Mouse (Mus musculus): ENCODE data around the gene Syp. TPM values are rescaled to one million over a fixed set of nuclear protein-coding genes. Genes with fewer than 3 reads are reported as not detected.

Syp gene
- 0.55 and 0.75 TPM in 2 replicates for polyA plus RNA-seq (2015; fragmentation: Nextera tagmentation; extraction: Ambion mirVana)

DNA sequence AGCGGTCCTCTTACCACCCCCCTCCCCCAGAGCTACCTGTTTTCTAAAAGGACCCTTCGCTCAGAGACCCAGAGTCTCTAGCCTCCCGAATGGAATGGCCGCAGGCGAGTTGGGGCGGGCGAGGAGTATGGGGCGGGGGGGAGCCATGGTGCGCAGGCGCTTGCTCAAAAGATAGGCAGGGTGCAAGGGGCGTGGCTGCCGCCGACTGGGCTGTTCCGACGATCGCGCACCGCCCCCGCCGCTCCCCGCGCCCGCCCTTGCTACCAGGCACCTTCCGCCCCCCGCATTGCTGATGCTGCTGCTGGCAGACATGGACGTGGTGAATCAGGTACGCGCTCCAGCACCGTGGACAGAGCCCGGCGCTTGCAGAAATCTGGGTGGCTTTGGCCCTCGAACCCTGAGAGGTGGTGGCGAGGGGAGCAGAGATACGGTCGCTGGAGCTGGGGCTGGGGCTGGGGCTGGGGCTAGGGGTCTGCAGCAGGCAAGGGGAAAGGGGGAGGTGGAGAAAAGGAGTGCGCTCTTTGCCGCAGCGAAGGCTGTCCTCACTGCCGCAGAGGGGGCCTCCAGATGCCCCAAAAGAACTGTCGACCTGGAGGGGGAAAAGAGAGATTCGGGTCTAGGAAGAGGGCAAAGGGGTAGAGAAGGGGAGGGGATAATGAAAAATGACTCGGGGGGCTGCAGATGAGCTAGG lies at the start of gene Syp:
Gene Syp (plus strand): TSS at position 71 of the 691 bp plus-strand sequence.
- peak within 1 kb of the TSS; percentile 63 for H3K4me2 ChIP-seq
- peak; percentile 64 for ATAC-seq (ENCODE audit: extremely low read depth, insufficient number of reproducible peaks, low FRiP score, low TSS enrichment)
- WGBS, result 9% methylated on average over 21 of the region's 42 CpGs

GRCm38 (mm10) chrX:7595371-7595770 lies 42.9 kb upstream of the Syp start:
- WGBS, result 88% methylated on average over 9 of the region's 9 CpGs
- no peak overlapping the region for H3K4me2 ChIP-seq
- H3K36me3 ChIP-seq, result peaks cover 51% of the 10 kb centered on the region
- no peaks in the 10 kb centered on the region for H3K27me3 ChIP-seq (replicated peaks)
- no peak overlapping the region for H3K27ac ChIP-seq (replicated peaks)
- no peak for ATAC-seq (ENCODE audit: extremely low read depth, insufficient number of reproducible peaks, low FRiP score, low TSS enrichment)
- no peaks in the 10 kb centered on the region for H3K4me1 ChIP-seq
- no peak overlapping the region for H3K4me3 ChIP-seq
- H3K9me3 ChIP-seq, result no peaks in the 10 kb centered on the region
- H3K9ac ChIP-seq, result no peak overlapping the region

More for the DNA sequence above, at the start of gene Syp:
- Histone ChIP-seq H3K27me3 (replicated peaks) (peaks cover 28% of the 10 kb centered on the region), H3K36me3 (no peaks in the 10 kb centered on the region), H3K9me3 (no peaks in the 10 kb centered on the region), H3K4me3 (peak within 1 kb of the TSS; percentile 37), H3K9ac (0 out of 2 replicates have a peak within 1 kb of the TSS, but pooled peaks have one; percentile 52), H3K4me1 (no peaks in the 10 kb centered on the region), H3K27ac (replicated peaks) (no peak within 1 kb of the TSS)

DNA sequence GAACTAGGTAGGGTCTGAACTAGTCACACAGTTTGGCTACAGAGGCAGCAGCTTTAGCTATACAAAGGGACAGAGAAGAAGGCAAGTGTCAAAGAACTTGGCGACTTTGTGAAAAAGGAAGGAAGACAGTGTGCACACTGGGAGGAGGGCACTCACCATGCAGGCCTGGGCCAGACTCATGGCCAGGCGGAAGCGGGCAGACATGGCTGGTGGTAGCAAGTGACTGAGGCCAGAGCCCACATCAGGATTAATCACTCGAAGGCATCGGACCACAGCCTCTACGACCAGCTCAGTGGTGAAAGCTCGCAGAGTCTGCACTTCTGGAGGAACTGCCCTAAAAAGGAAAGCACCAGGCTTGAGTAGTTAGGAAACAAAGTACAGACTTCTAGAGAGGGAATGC lies 34.3 kb upstream of the Syp start:
- H3K27ac ChIP-seq (replicated peaks), result no peak overlapping the region
- no peaks in the 10 kb centered on the region for H3K4me1 ChIP-seq
- no peaks in the 10 kb centered on the region for H3K9me3 ChIP-seq
- H3K27me3 ChIP-seq (replicated peaks), result peaks cover 11% of the 10 kb centered on the region; the same call in 1 of the 2 replicates
- H3K9ac ChIP-seq, result 0 out of 2 replicates have a peak overlapping the region, but pooled peaks have one; percentile 37
- H3K4me2 ChIP-seq, result peak overlapping the region; percentile 69
- H3K4me3 ChIP-seq, result no peak overlapping the region
- no peak for ATAC-seq (ENCODE audit: extremely low read depth, insufficient number of reproducible peaks, low FRiP score, low TSS enrichment)
- H3K36me3 ChIP-seq, result peaks cover 10% of the 10 kb centered on the region; the same call in 1 of the 2 replicates
- 77% methylated on average over 7 of the region's 7 CpGs for WGBS

- peak; percentile 77; the same call in 1 of the 2 replicates for ATAC-seq (ENCODE audit: extremely low read depth, insufficient number of reproducible peaks, low FRiP score, low TSS enrichment)
- WGBS, result 12% methylated on average over 28 of the region's 28 CpGs
- no peak within 1 kb of the TSS for H3K27ac ChIP-seq (replicated peaks)
These were observed 33.2 kb upstream of the Syp start, which contains the start of gene Ccdc22 for GRCm38 (mm10) chrX:7604879-7605574. Ccdc22 (minus strand) TSS chrX:7605517.

GRCm38 (mm10) chrX:7605575-7605941 lies 32.7 kb upstream of the Syp start:
- ATAC-seq (ENCODE audit: extremely low read depth, insufficient number of reproducible peaks, low FRiP score, low TSS enrichment), result no peak
- no peak overlapping the region for H3K4me3 ChIP-seq
- WGBS, result 38% methylated on average over 8 of the region's 8 CpGs

More at GRCm38 (mm10) chrX:7604879-7605574, 33.2 kb upstream of the Syp start, which contains the start of gene Ccdc22:
- 0 out of 2 replicates have a peak, but pooled peaks cover under 1% of the 10 kb centered on the region for H3K36me3 ChIP-seq
- peaks cover 11% of the 10 kb centered on the region; the same call in 1 of the 2 replicates for H3K27me3 ChIP-seq (replicated peaks)
- H3K9ac ChIP-seq, result peak within 1 kb of the TSS; percentile 78
- H3K9me3 ChIP-seq, result no peaks in the 10 kb centered on the region
- peak within 1 kb of the TSS; percentile 59 for H3K4me3 ChIP-seq
- peak within 1 kb of the TSS; percentile 69 for H3K4me2 ChIP-seq
- H3K4me1 ChIP-seq, result 0 out of 2 replicates have a peak, but pooled peaks cover under 1% of the 10 kb centered on the region

GRCm38 (mm10) chrX:7606783-7607182 lies 31.5 kb upstream of the Syp start, which contains the start of gene Cacna1f:
Cacna1f (plus strand) TSS chrX:7607083.
- H3K36me3 ChIP-seq, result no peaks in the 10 kb centered on the region
- ATAC-seq (ENCODE audit: extremely low read depth, insufficient number of reproducible peaks, low FRiP score, low TSS enrichment), result no peak
- H3K4me3 ChIP-seq, result no peak within 1 kb of the TSS
- peaks cover 24% of the 10 kb centered on the region; the same call in 1 of the 2 replicates for H3K27me3 ChIP-seq (replicated peaks)
- H3K9me3 ChIP-seq, result no peaks in the 10 kb centered on the region
- H3K27ac ChIP-seq (replicated peaks), result no peak within 1 kb of the TSS
- H3K9ac ChIP-seq, result no peak within 1 kb of the TSS
- no peak within 1 kb of the TSS for H3K4me2 ChIP-seq
- 69% methylated on average over 6 of the region's 6 CpGs for WGBS
- H3K4me1 ChIP-seq, result 0 out of 2 replicates have a peak, but pooled peaks cover 3% of the 10 kb centered on the region

More at GRCm38 (mm10) chrX:7605575-7605941, 32.7 kb upstream of the Syp start:
- Histone ChIP-seq H3K9me3 (no peaks in the 10 kb centered on the region), H3K9ac (no peak overlapping the region), H3K27ac (replicated peaks) (no peak overlapping the region), H3K4me2 (peak overlapping the region; percentile 11; the same call in 1 of the 2 replicates), H3K4me1 (0 out of 2 replicates have a peak, but pooled peaks cover 3% of the 10 kb centered on the region), H3K36me3 (no peaks in the 10 kb centered on the region), H3K27me3 (replicated peaks) (peaks cover 11% of the 10 kb centered on the region; the same call in 1 of the 2 replicates)

DNA sequence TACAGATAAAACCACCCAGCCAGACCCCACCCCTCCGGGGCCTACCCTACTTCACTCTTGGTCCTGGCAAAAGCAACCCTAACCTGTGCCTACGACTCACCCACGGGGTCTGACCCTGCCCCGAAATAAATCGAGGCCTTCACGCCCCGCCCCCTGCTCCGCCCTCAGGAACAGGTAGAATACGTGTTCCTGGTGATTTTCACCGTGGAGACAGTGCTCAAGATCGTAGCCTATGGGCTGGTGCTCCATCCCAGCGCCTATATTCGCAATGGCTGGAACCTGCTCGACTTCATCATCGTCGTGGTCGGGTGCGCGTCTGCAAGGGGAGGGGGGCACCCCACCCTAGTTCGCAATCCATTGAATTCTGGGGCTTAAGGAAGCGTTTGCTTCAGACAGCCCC lies 28.2 kb upstream of the Syp start:
- Histone ChIP-seq H3K4me3 (peak overlapping the region; percentile 50), H3K9ac (peak overlapping the region; percentile 61; the same call in 1 of the 2 replicates), H3K9me3 (no peaks in the 10 kb centered on the region), H3K4me1 (0 out of 2 replicates have a peak, but pooled peaks cover 3% of the 10 kb centered on the region), H3K27me3 (replicated peaks) (peaks cover 24% of the 10 kb centered on the region; the same call in 1 of the 2 replicates), H3K4me2 (peak overlapping the region; percentile 75), H3K27ac (replicated peaks) (no peak overlapping the region), H3K36me3 (no peaks in the 10 kb centered on the region)
- 17% methylated on average over 21 of the region's 21 CpGs for WGBS
- ATAC-seq (ENCODE audit: extremely low read depth, insufficient number of reproducible peaks, low FRiP score, low TSS enrichment), result no peak

- WGBS, result 16% methylated on average over 26 of the region's 26 CpGs
- peak overlapping the region; percentile 61 for H3K9ac ChIP-seq
- H3K27ac ChIP-seq (replicated peaks), result no peak overlapping the region
- peak overlapping the region; percentile 75 for H3K4me2 ChIP-seq
- peak overlapping the region; percentile 50 for H3K4me3 ChIP-seq
- 0 out of 2 replicates have a peak, but pooled peaks cover 3% of the 10 kb centered on the region for H3K4me1 ChIP-seq
- H3K36me3 ChIP-seq, result no peaks in the 10 kb centered on the region
- no peaks in the 10 kb centered on the region for H3K9me3 ChIP-seq
- no peak for ATAC-seq (ENCODE audit: extremely low read depth, insufficient number of reproducible peaks, low FRiP score, low TSS enrichment)
- H3K27me3 ChIP-seq (replicated peaks), result peaks cover 24% of the 10 kb centered on the region; the same call in 1 of the 2 replicates
These were observed 27.6 kb upstream of the Syp start for GRCm38 (mm10) chrX:7610536-7611258.

- no peak overlapping the region for H3K4me3 ChIP-seq
- no peaks in the 10 kb centered on the region for H3K9me3 ChIP-seq
- no peaks in the 10 kb centered on the region for H3K4me1 ChIP-seq
- no peak for ATAC-seq (ENCODE audit: extremely low read depth, insufficient number of reproducible peaks, low FRiP score, low TSS enrichment)
- no peaks in the 10 kb centered on the region for H3K36me3 ChIP-seq
- H3K27ac ChIP-seq (replicated peaks), result no peak overlapping the region
- H3K4me2 ChIP-seq, result no peak overlapping the region
- WGBS, result 66% methylated on average over 12 of the region's 12 CpGs
- H3K27me3 ChIP-seq (replicated peaks), result no peaks in the 10 kb centered on the region
- H3K9ac ChIP-seq, result no peak overlapping the region
These were observed 20.3 kb upstream of the Syp start for GRCm38 (mm10) chrX:7617889-7618551.

DNA sequence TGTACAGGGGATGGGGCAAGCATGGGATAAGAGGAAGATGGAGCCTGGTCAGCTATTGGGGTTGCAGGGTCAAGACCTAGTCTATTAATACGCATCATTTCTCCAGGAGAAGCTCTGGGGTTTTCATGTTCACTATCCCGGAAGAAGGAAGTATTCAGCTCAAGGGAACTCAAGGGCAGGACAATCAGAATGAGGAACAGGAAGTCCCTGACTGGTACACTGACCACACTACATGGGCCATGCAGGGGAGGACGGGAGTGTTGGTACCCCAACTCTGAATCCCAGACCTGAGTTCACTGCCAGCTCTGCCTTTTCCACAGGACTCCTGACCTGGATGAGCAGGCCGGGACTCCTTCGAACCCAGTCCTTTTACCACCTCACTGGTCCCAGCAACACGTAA lies 5.7 kb upstream of the Syp start:
- no peak overlapping the region for H3K9ac ChIP-seq
- WGBS, result 83% methylated on average over 6 of the region's 6 CpGs
- no peaks in the 10 kb centered on the region for H3K27me3 ChIP-seq (replicated peaks)
- H3K4me3 ChIP-seq, result no peak overlapping the region
- H3K4me1 ChIP-seq, result no peaks in the 10 kb centered on the region
- no peak overlapping the region for H3K27ac ChIP-seq (replicated peaks)
- H3K4me2 ChIP-seq, result no peak overlapping the region
- no peaks in the 10 kb centered on the region for H3K36me3 ChIP-seq
- 0 out of 2 replicates have a peak, but pooled peaks cover 4% of the 10 kb centered on the region for H3K9me3 ChIP-seq
- ATAC-seq (ENCODE audit: extremely low read depth, insufficient number of reproducible peaks, low FRiP score, low TSS enrichment), result no peak
